Mouse (Mus musculus) brain, embryonic 14.5 days (tissue): Measurements from ENCODE around the gene Mavs. TPM values are rescaled to one million over a fixed set of nuclear protein-coding genes. Genes with fewer than 3 reads are reported as not detected.
"Not testable (repeated sequence)": the region's sequence is repeated elsewhere in the genome, so short reads cannot be mapped to it uniquely, and the experiment has no call there.

Experiments
- DNase-seq: peaks from one replicate; pipeline ENCODE4 v3.0.0-alpha.2; 2011; ENCODE audit warnings: low read depth
- CTCF ChIP-seq: fragments of 200-500 bp; IDR thresholded peaks from 2 replicates; pipeline ENCODE4 v1.5.1; 2012; ENCODE audit warnings: inconsistent platforms, mild to moderate bottlenecking, moderate library complexity, borderline replicate concordance; ENCODE audit not compliant: insufficient read depth, insufficient read length; ENCODE audit errors: extremely low read depth
- POLR2A ChIP-seq: fragments of 200-500 bp; IDR thresholded peaks from 2 replicates; pipeline ENCODE4 v1.6.1; 2012; ENCODE audit warnings: mild to moderate bottlenecking, inconsistent platforms, borderline replicate concordance; ENCODE audit not compliant: poor library complexity, insufficient read depth, insufficient read length, severe bottlenecking; ENCODE audit errors: extremely low read depth
- polyA plus RNA-seq: library from polyadenylated mRNA; depleted of rRNA; stranded (reverse); fragments of >200 nt; gene quantifications from 2 replicates; pipeline ENCODE4 v1.2.3, GENCODE M21; 2012

The Mavs gene
- polyA plus RNA-seq, 1 experiment: 9.3 TPM

GRCm38 (mm10) chr2:131215941-131216858 is 17.7 kb upstream of the Mavs start:
- TF ChIP-seq POLR2A: no peak
- no peak for TF ChIP-seq CTCF
- no peak for DNase-seq

GRCm38 (mm10) chr2:131220030-131220429 is 13.8 kb upstream of the Mavs start:
- TF ChIP-seq CTCF (no peak), POLR2A (no peak)
- DNase-seq: no peak

- no peak for TF ChIP-seq POLR2A
- no peak for DNase-seq
Measured at GRCm38 (mm10) chr2:131221853-131222515, 11.9 kb upstream of the Mavs start.

GRCm38 (mm10) chr2:131222562-131222961 is 11.3 kb upstream of the Mavs start:
- no peak for TF ChIP-seq POLR2A
- no peak for TF ChIP-seq CTCF
- peak; percentile 12 for DNase-seq

GRCm38 (mm10) chr2:131223569-131223968 is 10.3 kb upstream of the Mavs start:
- no peak for TF ChIP-seq POLR2A
- TF ChIP-seq CTCF: no peak
- no peak for DNase-seq

GRCm38 (mm10) chr2:131225178-131225577 is 8.7 kb upstream of the Mavs start:
- TF ChIP-seq CTCF: no peak
- TF ChIP-seq POLR2A: no peak
- DNase-seq: no peak

GRCm38 (mm10) chr2:131226669-131227068 is 7.2 kb upstream of the Mavs start:
- not testable (repeated sequence) for DNase-seq

GRCm38 (mm10) chr2:131227243-131227642 is 6.6 kb upstream of the Mavs start:
- no peak for DNase-seq
- TF ChIP-seq CTCF: no peak
- TF ChIP-seq POLR2A: no peak

GRCm38 (mm10) chr2:131232558-131232957 is 1.3 kb upstream of the Mavs start:
- TF ChIP-seq POLR2A (no peak), CTCF (no peak)
- no peak for DNase-seq

- DNase-seq: no peak
- TF ChIP-seq POLR2A (no peak), CTCF (no peak)
Measured at GRCm38 (mm10) chr2:131234127-131234650, 326 bp downstream of the Mavs start.

- no peak for DNase-seq
- TF ChIP-seq POLR2A: no peak
- no peak for TF ChIP-seq CTCF
Measured at GRCm38 (mm10) chr2:131234970-131235635, 1.2 kb downstream of the Mavs start.

- no peak for TF ChIP-seq CTCF
Measured at GRCm38 (mm10) chr2:131242180-131242579, 8.3 kb downstream of the Mavs start.

GRCm38 (mm10) chr2:131242929-131243328 is 9.1 kb downstream of the Mavs start:
- no peak for DNase-seq
- TF ChIP-seq CTCF: no peak
- no peak for TF ChIP-seq POLR2A

More at GRCm38 (mm10) chr2:131242180-131242579, 8.3 kb downstream of the Mavs start:
- DNase-seq: no peak
